Mouse (Mus musculus): ENCODE data around the gene Gtpbp10. TPM values are rescaled to one million over a fixed set of nuclear protein-coding genes. Genes with fewer than 3 reads are reported as not detected.

Gene Gtpbp10
- total RNA-seq (2021): 1 to 10 TPM; 9.4 to 9.7 TPM
- long read RNA-seq, experiment 1, transcript Gtpbp10-202 (10 exons, 2,972 nt): major isoform, 6 of 7 reads
- long read RNA-seq, experiment 1, partial matches to known transcripts: 0 of 7 reads
- long read RNA-seq, experiment 1, other reads (novel, unspliced or antisense): 1 of 7 reads
- long read RNA-seq, experiment 2, transcript Gtpbp10-202 (10 exons, 2,972 nt): major isoform, 5 of 5 reads
- long read RNA-seq, experiment 2, partial matches to known transcripts: 0 of 5 reads
- long read RNA-seq, experiment 2, other reads (novel, unspliced or antisense): 0 of 5 reads

- DNase-seq (ENCODE audit: low spot score in 2 of 2): peak; percentile 93
Measured at GRCm38 (mm10) chr5:5559079-5559740, at the start of gene Gtpbp10. Gene Gtpbp10 (minus strand): TSS chr5:5559538.

DNA sequence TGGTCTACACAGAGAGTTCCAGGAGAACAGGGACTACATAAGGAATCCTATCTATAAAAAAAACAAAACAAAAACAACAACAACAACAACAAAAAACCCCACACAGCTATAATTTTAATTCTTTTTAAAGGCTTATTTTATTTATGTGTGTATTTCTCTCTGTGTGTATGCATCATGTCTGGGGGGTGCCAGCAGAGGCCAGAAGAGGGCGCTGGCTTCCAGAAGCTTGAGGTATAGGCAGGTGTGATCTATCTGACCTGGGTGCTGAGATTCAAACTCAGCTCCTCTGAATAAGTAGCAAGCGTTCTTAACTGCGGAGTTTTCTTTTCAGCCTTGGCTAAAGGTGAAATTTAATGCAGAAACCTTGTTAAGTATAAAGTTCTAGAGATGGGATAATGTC is 28.3 kb upstream of the Gtpbp10 start:
- no peak for DNase-seq (ENCODE audit: low spot score in 2 of 2)

- peak; percentile 9 to 21 for DNase-seq (ENCODE audit: low spot score in 2 of 2)
Measured at GRCm38 (mm10) chr5:5573749-5574317, 14.5 kb upstream of the Gtpbp10 start, which contains the start of gene Gm8773. Gene Gm8773 (plus strand): TSS chr5:5573799.

GRCm38 (mm10) chr5:5562435-5562834 is 3.1 kb upstream of the Gtpbp10 start:
- DNase-seq (ENCODE audit: low spot score in 2 of 2): no peak

GRCm38 (mm10) chr5:5561041-5561706 is 1.8 kb upstream of the Gtpbp10 start:
- no peak for DNase-seq (ENCODE audit: low spot score in 2 of 2)

GRCm38 (mm10) chr5:5559798-5560197 is 460 bp upstream of the Gtpbp10 start:
- DNase-seq (ENCODE audit: low spot score in 2 of 2): no peak

DNA sequence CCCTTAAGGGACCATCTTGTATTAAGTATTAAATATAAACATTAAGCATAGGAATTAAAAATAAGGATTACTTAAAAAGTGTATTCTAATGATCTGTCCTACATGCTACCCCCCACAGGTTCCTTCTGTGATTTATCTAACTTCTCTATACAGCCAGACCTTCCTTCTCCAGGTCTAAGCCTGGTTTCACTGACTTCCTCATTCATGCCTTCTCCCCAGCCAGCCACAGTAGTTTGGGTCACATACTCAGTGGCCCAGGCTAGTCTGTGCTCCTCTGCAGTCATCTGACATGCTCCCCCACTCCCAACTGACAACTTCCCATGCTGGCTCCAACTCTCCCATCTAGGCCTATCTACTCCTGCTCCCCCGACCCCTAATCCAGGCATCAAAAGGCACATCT is 8.2 kb downstream of the Gtpbp10 start:
- no peak for DNase-seq (ENCODE audit: low spot score in 2 of 2)

DNA sequence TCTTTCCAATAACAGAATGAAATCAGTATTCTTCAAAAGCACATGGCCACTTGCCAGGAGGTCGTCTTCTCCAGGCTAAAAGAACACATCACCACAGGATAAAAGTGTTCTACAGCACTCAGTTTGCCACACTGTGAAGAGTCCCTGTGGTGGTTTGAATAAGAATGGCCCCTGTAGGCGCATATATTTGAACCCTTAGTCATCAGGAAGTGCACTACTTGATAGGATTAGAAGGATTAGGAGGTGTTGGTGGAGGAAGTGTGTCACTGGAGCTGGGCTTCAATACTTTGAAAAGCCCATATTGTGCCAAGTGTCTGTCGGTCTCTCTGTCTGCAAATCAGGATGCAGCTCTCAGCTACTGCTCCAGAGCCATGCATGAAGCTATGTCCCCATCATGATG is 19.0 kb downstream of the Gtpbp10 start:
- no peak for DNase-seq (ENCODE audit: low spot score in 2 of 2)

- DNase-seq (ENCODE audit: low spot score in 2 of 2): no peak
Measured at GRCm38 (mm10) chr5:5539771-5540170, 19.6 kb downstream of the Gtpbp10 start.

- DNase-seq (ENCODE audit: low spot score in 2 of 2): no peak
Measured at GRCm38 (mm10) chr5:5536131-5536530, 23.2 kb downstream of the Gtpbp10 start.

DNA sequence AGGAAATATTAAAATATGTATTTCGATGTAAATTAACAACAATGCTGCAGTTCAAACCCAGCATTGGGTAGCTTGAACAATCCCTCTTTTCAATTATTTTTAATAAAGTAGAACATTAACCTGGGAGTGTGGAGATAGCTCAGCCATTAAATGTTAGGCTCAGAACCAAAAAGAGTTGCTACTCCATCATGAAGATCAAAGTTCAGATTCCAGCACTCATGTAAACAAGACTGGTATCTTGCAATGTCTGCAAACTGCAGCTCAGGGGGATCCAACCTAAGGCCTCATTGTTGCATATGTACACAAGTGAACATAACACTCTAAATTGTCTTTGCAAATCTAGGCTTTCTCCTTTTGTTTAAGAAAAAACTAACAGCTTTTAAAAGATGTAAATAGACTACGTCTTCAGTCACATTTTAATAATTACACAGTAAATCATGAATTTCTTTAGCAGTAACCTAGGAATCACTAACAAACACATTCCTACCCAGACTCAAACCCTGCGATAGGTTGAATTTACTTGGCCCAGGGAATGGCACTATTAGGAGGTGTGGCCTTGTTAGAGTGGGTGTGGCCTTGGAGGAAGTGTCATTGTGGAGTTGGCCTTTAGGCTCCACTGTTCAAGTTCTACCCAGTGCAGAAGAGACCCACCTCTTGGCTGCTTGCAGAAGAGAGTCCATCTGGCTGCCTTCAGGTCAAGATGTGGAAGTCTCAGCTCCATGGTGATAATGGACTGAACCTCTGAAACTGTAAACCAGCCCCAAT is 25.5 kb downstream of the Gtpbp10 start:
- no peak for DNase-seq (ENCODE audit: low spot score in 2 of 2)

DNA sequence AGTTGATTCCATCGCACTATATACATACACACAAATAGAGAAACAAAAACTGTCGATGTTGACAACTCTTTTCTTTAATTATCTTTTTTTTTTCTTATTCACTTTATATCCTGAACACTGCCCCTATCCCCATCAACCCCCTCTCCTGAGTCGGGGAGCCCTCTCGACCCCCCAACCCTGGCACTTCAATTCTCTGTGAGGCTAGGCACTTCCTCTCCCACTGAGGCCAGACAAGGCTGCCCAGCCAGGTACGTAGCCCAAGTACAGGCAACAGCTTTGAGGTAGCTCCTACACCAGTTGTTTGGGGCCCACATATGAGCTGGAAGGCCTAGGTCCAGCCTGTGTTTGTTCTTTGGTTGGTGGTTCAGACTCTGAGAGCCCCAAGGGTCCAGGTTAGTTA is 43.9 kb downstream of the Gtpbp10 start:
- DNase-seq (ENCODE audit: low spot score in 2 of 2): no peak

DNA sequence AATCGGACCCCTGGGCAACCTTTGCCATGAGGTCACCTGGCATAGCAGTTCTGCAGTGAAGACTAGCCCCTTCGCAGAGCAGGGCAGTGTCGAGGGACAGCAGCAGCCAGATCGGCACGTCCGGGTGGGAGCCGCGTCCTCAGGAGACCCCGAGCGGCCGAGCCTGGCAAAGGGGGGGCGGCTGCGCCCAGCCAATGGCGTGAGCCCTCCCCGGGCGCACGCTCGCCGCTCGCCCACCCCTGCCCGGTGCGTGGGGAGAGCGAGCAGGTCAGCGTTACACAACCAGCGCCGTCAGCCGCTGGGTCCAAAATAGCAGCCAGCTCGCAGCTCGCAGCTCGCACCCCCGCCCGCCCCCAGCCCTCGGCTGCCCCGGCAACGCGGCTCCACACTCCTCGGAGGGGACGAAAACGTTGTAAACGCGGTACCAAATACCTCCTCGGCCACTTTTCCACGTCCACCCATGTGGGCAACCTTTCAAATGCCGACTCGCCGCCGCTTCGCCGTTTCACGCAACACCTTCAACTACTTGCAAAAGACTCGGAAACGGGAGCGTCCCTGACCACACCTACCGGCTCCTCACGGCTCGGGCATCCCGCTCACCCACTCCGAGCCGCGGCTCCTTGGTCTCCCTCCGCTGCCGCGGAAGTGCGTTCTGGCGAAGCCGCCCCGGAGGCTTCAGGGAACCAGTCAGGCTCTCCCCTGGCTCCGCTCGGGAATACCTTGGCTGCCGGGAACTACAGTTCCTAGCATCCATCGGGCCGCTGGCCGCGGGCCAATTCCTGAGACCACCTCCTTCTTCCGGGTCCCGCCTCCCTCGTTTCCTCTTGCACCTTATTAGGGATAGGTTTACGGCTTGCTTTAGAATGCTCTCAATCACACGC is 44.9 kb downstream of the Gtpbp10 start, which contains the start of gene Cldn12:
TSS of gene Cldn12 (minus strand) at position 763 of the 881 bp plus-strand sequence.
- DNase-seq (ENCODE audit: low spot score in 2 of 2): peak; percentile 96 to 97

DNA sequence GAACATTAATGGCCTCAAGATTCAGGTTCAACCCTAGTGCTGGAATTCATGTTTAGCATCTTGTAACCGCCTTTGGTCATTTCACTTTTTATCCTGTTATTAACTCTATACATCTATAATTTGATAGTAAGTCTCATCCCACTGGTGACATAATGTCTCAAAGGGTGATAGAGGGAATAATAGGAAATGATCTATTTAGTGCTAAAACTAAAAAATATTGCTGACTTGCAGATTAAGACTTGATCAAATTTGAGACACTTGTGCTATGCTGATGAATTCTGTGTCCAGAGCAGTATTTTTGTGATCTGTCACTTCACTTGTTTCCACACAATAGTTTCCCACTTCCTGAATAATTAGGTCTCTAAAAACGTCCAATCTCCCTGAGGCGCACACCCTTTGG is 47.9 kb downstream of the Gtpbp10 start:
- DNase-seq (ENCODE audit: low spot score in 2 of 2): no peak

- peak; percentile 23 to 55 for DNase-seq (ENCODE audit: low spot score in 2 of 2)
Measured at GRCm38 (mm10) chr5:5510989-5511388, 48.3 kb downstream of the Gtpbp10 start.

DNA sequence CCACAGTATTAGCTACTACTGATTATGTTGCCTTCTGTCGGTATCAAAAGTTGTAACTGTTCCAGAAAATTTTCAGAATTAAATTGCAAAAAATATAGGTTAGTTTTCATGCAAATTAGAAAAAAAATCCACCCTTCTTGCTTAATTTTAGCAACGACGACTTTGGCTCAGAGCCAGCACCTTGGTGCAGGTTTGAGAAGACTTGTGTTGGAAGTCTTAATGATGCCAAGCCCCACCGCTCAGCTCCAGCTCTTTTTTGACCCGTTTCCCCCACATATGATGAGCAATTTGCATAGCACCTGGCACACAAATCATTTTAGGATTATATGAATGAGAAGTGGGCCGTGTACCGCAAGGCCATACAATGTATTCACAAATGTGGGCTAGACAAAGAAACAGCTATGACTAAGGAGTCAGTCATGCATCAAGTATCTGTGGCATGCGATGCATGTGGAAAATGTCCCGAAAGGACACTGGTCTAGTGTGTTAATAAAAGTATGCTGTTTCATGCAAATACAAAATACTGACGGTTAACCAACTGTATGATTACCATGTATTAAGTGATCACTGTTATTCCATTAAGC is 48.9 kb downstream of the Gtpbp10 start:
- DNase-seq (ENCODE audit: low spot score in 2 of 2): no peak

- no peak for DNase-seq (ENCODE audit: low spot score in 2 of 2)
Measured at GRCm38 (mm10) chr5:5508231-5508630, 51.1 kb downstream of the Gtpbp10 start.

DNA sequence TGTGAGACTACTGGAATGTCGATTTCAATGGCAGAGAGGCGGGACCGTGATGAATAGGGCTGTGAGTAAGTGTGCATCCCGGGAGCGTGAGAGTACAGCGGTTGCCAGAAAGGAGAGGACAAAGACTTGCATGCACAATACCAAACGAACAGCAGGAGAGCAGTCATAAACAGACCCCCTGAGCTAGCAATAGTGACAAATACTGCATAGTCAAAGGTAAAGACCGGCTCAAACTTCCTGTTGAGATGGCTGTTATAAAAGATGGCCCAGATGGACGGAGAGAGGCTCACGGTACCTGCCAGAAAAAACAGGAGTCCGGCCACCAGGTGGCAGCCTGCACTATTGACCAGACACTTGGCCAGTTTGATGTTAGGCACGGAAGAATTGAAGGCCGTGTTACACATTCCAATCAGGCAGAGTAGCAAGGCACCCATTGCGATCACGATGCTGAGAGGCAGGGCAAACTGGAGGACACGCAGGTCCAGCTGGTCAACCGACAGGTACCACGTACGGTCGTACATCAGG is 51.6 kb downstream of the Gtpbp10 start:
- peak; percentile 57 to 77 for DNase-seq (ENCODE audit: low spot score in 2 of 2)

DNA sequence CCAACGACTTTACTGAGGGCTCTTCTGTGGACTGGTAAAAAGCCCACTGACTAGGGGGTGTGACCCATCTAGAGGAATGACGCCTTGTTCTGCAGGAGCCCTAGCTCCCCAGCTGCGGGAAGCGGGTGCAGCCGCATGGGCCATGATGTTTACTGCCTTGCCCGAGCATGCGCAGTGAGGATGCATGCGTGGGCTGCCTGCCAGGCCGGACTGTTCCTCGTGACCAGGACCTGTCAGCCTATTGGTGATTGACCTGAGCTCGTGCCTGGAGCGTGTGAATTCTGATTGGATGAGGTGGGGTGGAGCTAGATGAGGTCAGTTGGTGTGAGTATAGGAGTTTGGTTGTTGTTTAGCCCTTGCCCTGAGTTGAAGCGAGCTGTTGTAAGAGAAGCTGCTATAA is 54.9 kb downstream of the Gtpbp10 start:
- no peak for DNase-seq (ENCODE audit: low spot score in 2 of 2)
